Mouse (Mus musculus) adrenal gland, postnatal 0 days (tissue): ENCODE data around the gene Mad2l2. TPM values are rescaled to one million over a fixed set of nuclear protein-coding genes. Genes with fewer than 3 reads are reported as not detected.

ENCODE experiments used
- microRNA-seq: library from miRNA; unstranded; fragments of <30 nt; microRNA quantifications from one replicate; pipeline ENCODE4, GENCODE M21; 2016; ENCODE audit warnings: borderline replicate concordance; ENCODE audit not compliant: insufficient number of aligned reads
- polyA plus RNA-seq: library from polyadenylated mRNA; unstranded; fragments of >200 nt; fragmentation: Nextera tagmentation; extraction: Ambion mirVana; gene quantifications from 2 replicates; pipeline ENCODE4 v1.2.1, GENCODE M21; 2015

Mad2l2 gene
- 38.8 and 43.4 TPM in 2 replicates for polyA plus RNA-seq

GRCm38 (mm10) chr4:148130133-148130532, at the start of gene Mad2l2:
Gene Mad2l2 (plus strand): TSS chr4:148130384.

GRCm38 (mm10) chr4:148087907-148088527, 42.2 kb upstream of the Mad2l2 start, which contains the start of gene Agtrap:
Gene Agtrap (minus strand): TSS chr4:148088031.

GRCm38 (mm10) chr4:148130561-148131413, 603 bp downstream of the Mad2l2 start, which contains the start of gene Draxin:
Gene Draxin (minus strand): TSS chr4:148130698.

GRCm38 (mm10) chr4:148151267-148152168, 21.3 kb downstream of the Mad2l2 start, which contains the start of gene Fbxo6:
Gene Fbxo6 (minus strand): TSS chr4:148152140.

GRCm38 (mm10) chr4:148160436-148161390, 30.5 kb downstream of the Mad2l2 start, which contains the start of the genes Fbxo44 and Fbxo2:
Gene Fbxo44 (minus strand): TSS chr4:148160482.
Gene Fbxo2 (plus strand): TSS chr4:148160621.

Small RNA genes lying within 50 kb of the gene (microRNA-seq; reads per million reads assigned to microRNA genes)
- gene Mir7022 = not detected

Other genes starting within 250 kb of the Mad2l2 start
- 30.0 and 49.6 TPM in 2 replicates for gene Mfn2, start 225.7 kb upstream of the Mad2l2 start, polyA plus RNA-seq
- gene Plod1, start 193.6 kb upstream of the Mad2l2 start, polyA plus RNA-seq = 45.3 and 47.3 TPM in 2 replicates
- 17.3 and 22.2 TPM in 2 replicates for gene 2510039O18Rik, start 189.5 kb upstream of the Mad2l2 start, polyA plus RNA-seq
- 0.88 and 1.6 TPM in 2 replicates for gene Nppb, start 144.6 kb upstream of the Mad2l2 start, polyA plus RNA-seq
- gene Nppa, start 129.7 kb upstream of the Mad2l2 start, polyA plus RNA-seq = 0.39 and 2.7 TPM in 2 replicates
- gene Clcn6, start 91.6 kb upstream of the Mad2l2 start, polyA plus RNA-seq = 4.3 and 6.7 TPM in 2 replicates
- gene Mthfr, start 91.3 kb upstream of the Mad2l2 start, polyA plus RNA-seq = 12.0 and 13.9 TPM in 2 replicates
- gene Agtrap, start 42.4 kb upstream of the Mad2l2 start, polyA plus RNA-seq = 37.2 and 77.1 TPM in 2 replicates
- 0.18 and 0.33 TPM in 2 replicates for gene Draxin, start 314 bp downstream of the Mad2l2 start, polyA plus RNA-seq
- gene Fbxo6, start 21.8 kb downstream of the Mad2l2 start, polyA plus RNA-seq = 42.3 and 61.0 TPM in 2 replicates
- gene Fbxo44, start 30.1 kb downstream of the Mad2l2 start, polyA plus RNA-seq = 12.8 and 14.7 TPM in 2 replicates
- 2.8 and 3.3 TPM in 2 replicates for gene Fbxo2, start 30.2 kb downstream of the Mad2l2 start, polyA plus RNA-seq
- 0.12 and 0.30 TPM in 2 replicates for gene Disp3, start 157.6 kb downstream of the Mad2l2 start, polyA plus RNA-seq